Mouse (Mus musculus) midbrain, embryonic 11.5 days (tissue): ENCODE results near the gene Adap1. TPM values are rescaled to one million over a fixed set of nuclear protein-coding genes. Genes with fewer than 3 reads are reported as not detected.

Experiments used
- ATAC-seq: fragments of 200-750 bp; cut with Nextera tagmentation; 2 replicates; pipeline ENCODE4 v1.8.0; 2017; ENCODE audit warnings: moderate TSS enrichment, moderate library complexity; ENCODE audit not compliant: low FRiP score
- DNase-seq: peaks from one replicate; pipeline ENCODE4 v3.0.0; 2015; ENCODE audit warnings: low spot score; ENCODE audit errors: missing footprints
- H3K27ac ChIP-seq: fragments of 300-500 bp; sonication (generic); 2 replicates; pipeline ENCODE4 v1.5.1; 2014; ENCODE audit warnings: low read depth, low read length
- H3K27me3 ChIP-seq: fragments of 300-500 bp; sonication (generic); 2 replicates; pipeline ENCODE4 v1.6.1; 2014; ENCODE audit warnings: mild to moderate bottlenecking, low read length, moderate library complexity, mixed read lengths; ENCODE audit not compliant: control insufficient read depth, insufficient read depth
- H3K36me3 ChIP-seq: fragments of 300-500 bp; sonication (generic); 2 replicates; pipeline ENCODE4 v1.6.1; 2014; ENCODE audit warnings: mild to moderate bottlenecking, low read length, moderate library complexity, mixed read lengths; ENCODE audit not compliant: control insufficient read depth, insufficient read depth
- H3K4me1 ChIP-seq: fragments of 300-500 bp; sonication (generic); 2 replicates; pipeline ENCODE4 v1.6.1; 2014; ENCODE audit warnings: low read length; ENCODE audit not compliant: control insufficient read depth, insufficient read depth
- H3K4me2 ChIP-seq: fragments of 300-500 bp; sonication (generic); 2 replicates; pipeline ENCODE4 v1.6.1; 2014; ENCODE audit warnings: mild to moderate bottlenecking, moderate library complexity
- H3K4me3 ChIP-seq: fragments of 300-500 bp; sonication (generic); 2 replicates; pipeline ENCODE4 v1.5.1; 2014; ENCODE audit warnings: low read depth, low read length
- H3K9ac ChIP-seq: fragments of 300-500 bp; sonication (generic); 2 replicates; pipeline ENCODE4 v1.6.1; 2014; ENCODE audit warnings: low read length
- H3K9me3 ChIP-seq: fragments of 300-500 bp; sonication (generic); 2 replicates; pipeline ENCODE4 v1.6.1; 2016; ENCODE audit warnings: low read length; ENCODE audit not compliant: control insufficient read depth
- WGBS: fragments of 180-500 bp; shearing (Covaris S2); extraction: QIAGEN DNeasy Blood & Tissue Kit; methylation state at CpG from one replicate; pipeline ENCODE4 v1.1.7; 2014; 5-methylcytosine and 5-hydroxymethylcytosine counted together
- polyA plus RNA-seq: library from polyadenylated mRNA; unstranded; fragments of >200 nt; fragmentation: Nextera tagmentation; extraction: Ambion mirVana; gene quantifications from 2 replicates; pipeline ENCODE4 v1.2.1, GENCODE M21; 2014

The Adap1 gene
- 2.4 TPM in 2 replicates for polyA plus RNA-seq

DNA sequence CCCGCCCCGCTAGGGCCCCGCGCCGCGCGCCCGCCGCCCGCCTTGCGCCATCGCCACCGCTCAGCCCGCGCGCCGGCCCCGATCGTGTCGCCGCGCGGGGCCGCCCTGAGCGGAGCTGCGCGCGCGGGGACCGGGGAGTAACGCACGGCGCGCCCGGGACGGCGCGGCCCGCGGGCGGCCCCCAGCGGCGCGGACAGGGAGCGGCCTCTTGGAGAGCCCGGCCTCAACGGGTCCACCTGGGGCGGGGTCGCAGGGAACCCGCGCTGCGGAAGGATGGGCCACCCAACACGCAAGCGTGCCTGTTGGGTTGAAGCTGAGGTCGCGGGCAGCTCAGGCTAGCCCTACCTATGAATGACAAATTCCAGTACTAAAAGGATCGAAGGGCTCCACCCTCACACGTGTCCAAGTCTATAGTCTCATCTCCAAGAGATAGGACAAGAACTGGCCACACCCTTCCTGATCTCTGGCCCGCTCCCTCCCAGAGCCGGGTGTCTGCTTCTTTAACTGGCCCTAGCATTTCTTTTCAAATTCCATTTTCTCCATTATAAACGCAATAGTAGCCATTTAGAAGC lies at the start of gene Adap1:
Gene Adap1 (minus strand): TSS at position 228 of the 572 bp plus-strand sequence.
- DNase-seq (peak; percentile 92), ATAC-seq (peak; percentile 81)
- no peaks in the 10 kb centered on the region for H3K9me3 ChIP-seq
- H3K9ac ChIP-seq, result peak within 1 kb of the TSS; percentile 67
- H3K4me3 ChIP-seq, result peak within 1 kb of the TSS; percentile 61
- H3K27ac ChIP-seq, result no peak within 1 kb of the TSS
- peak within 1 kb of the TSS; percentile 93 for H3K4me2 ChIP-seq
- WGBS, result 4% methylated on average over 60 of the region's 61 CpGs
- H3K36me3 ChIP-seq, result no peaks in the 10 kb centered on the region
- H3K4me1 ChIP-seq, result 0 out of 2 replicates have a peak, but pooled peaks cover 2% of the 10 kb centered on the region
- H3K27me3 ChIP-seq, result peaks cover 32% of the 10 kb centered on the region

- WGBS, result 73% methylated on average over 2 of the region's 2 CpGs
- no peak overlapping the region for H3K9ac ChIP-seq
- H3K4me1 ChIP-seq, result peaks cover 6% of the 10 kb centered on the region
These were observed 49.4 kb upstream of the Adap1 start for GRCm38 (mm10) chr5:139374841-139375240.

DNA sequence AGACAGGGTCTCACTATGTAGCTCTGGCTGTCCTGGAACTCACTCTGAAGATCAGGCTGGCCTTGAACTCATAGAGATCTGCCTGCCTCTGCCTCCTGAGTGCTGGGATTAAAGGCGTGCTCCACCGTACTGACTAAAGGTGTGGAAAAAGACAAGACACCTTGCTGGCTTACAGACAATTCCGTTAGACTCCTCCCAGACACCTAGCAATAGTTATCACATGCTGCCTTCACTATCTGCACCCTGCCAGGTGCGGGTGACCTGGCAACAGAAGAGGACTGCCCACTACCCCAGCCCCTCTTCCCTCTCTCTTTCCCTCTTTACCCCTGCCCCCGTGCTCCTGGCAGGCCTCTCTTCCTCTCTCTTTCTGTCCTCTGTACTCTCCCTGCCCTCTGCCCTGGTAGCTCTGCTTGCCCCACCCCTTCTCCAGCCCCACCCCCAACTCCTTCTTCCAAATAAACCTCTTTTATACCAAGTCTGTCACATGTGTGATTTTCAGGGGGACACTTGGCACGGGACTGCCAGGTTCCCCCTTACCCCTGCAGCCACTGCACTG lies 48.5 kb upstream of the Adap1 start:
- peaks cover 6% of the 10 kb centered on the region for H3K4me1 ChIP-seq
- no peak overlapping the region for H3K4me3 ChIP-seq
- WGBS, result 85% methylated on average over 6 of the region's 6 CpGs
- DNase-seq (no peak), ATAC-seq (no peak)
- no peaks in the 10 kb centered on the region for H3K27me3 ChIP-seq
- no peak overlapping the region for H3K27ac ChIP-seq
- H3K9me3 ChIP-seq, result no peaks in the 10 kb centered on the region
- H3K9ac ChIP-seq, result no peak overlapping the region
- H3K36me3 ChIP-seq, result no peaks in the 10 kb centered on the region
- no peak overlapping the region for H3K4me2 ChIP-seq

More at GRCm38 (mm10) chr5:139374841-139375240, 49.4 kb upstream of the Adap1 start:
- no peak overlapping the region for H3K4me3 ChIP-seq
- no peaks in the 10 kb centered on the region for H3K27me3 ChIP-seq
- DNase-seq (no peak), ATAC-seq (no peak)
- no peaks in the 10 kb centered on the region for H3K36me3 ChIP-seq
- H3K9me3 ChIP-seq, result no peaks in the 10 kb centered on the region
- H3K27ac ChIP-seq, result no peak overlapping the region
- no peak overlapping the region for H3K4me2 ChIP-seq

DNA sequence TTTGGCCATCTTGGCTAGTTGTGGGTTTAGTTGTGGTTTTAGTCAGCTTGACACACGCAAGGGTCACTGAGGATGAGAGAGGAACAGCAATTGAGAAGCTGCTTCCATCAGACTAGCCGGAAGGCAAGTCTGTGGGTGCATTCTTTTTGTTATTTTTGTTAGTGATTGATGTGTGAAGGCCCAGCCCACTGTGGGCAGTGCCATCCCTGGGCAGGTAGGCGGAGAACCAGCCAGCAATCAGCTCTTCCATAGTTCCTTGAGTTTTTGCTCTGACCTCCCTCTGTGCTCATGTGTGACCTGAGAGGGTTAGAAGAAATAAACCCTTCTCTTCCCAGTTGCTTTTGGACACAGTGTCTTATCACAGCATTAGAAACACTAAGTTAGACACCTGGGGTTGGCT lies 47.7 kb upstream of the Adap1 start:
- H3K36me3 ChIP-seq, result no peaks in the 10 kb centered on the region
- WGBS, result 80% methylated on average over 3 of the region's 3 CpGs
- H3K4me1 ChIP-seq, result peaks cover 6% of the 10 kb centered on the region; the same call in 1 of the 2 replicates
- DNase-seq, result no peak
- H3K4me2 ChIP-seq, result no peak overlapping the region
- no peaks in the 10 kb centered on the region for H3K9me3 ChIP-seq
- no peak overlapping the region for H3K9ac ChIP-seq
- no peaks in the 10 kb centered on the region for H3K27me3 ChIP-seq
- ATAC-seq, result no peak
- H3K4me3 ChIP-seq, result no peak overlapping the region
- H3K27ac ChIP-seq, result no peak overlapping the region

DNA sequence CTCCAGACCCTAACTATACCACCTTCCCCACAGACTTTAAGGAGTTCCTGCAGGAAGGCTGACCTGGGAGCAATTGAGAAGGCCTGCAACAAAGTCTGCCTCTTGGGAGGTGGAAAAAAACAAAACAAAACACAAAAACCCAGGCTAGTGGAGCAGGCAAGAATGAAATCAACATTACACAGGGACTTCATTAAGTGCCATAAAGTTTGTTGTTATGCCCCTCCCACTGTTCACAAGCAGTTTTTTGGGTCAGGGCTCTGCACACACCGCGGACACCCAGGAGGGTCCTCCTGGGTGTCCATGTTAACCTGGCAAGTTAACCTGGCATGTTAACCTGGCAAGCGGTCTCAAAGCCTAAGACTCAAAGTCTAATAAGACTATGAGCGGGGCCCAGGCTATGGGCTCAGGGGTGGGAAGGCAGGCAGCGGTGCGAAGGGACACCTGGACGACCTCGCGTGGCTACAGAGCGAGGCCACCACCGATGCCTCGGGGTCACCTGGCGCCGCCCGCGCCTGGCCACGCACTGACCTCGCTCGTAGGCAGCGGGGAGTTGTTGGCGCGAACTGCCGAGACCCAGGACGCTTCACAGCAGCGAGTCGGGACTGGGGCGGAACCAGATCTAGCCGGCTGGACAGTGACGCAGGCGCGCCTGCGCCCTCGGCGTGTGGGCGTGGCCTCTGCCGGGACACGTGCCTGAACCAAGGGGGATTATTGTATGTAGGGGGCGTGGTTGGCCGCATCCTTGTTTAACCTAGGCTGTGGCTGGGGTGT lies 46.4 kb upstream of the Adap1 start:
- Histone ChIP-seq H3K4me3 (peak overlapping the region; percentile 53), H3K9ac (peak overlapping the region; percentile 75), H3K36me3 (no peaks in the 10 kb centered on the region), H3K27me3 (no peaks in the 10 kb centered on the region), H3K4me1 (peaks cover 6% of the 10 kb centered on the region; the same call in 1 of the 2 replicates), H3K4me2 (peak overlapping the region; percentile 62), H3K27ac (no peak overlapping the region), H3K9me3 (no peaks in the 10 kb centered on the region)
- whole genome bisulfite sequencing, result 2% methylated on average over 39 of the region's 39 CpGs
- ATAC-seq (peak; percentile 95), DNase-seq (peak; percentile 99)

- Histone ChIP-seq H3K4me2 (peak overlapping the region; percentile 62), H3K36me3 (no peaks in the 10 kb centered on the region), H3K4me1 (peaks cover 6% of the 10 kb centered on the region; the same call in 1 of the 2 replicates), H3K27ac (no peak overlapping the region), H3K4me3 (no peak overlapping the region), H3K9ac (peak overlapping the region; percentile 75), H3K27me3 (no peaks in the 10 kb centered on the region), H3K9me3 (no peaks in the 10 kb centered on the region)
- DNase-seq (no peak), ATAC-seq (no peak)
- 56% methylated on average over 5 of the region's 5 CpGs for WGBS
These were observed 45.7 kb upstream of the Adap1 start for GRCm38 (mm10) chr5:139371118-139371517.

DNA sequence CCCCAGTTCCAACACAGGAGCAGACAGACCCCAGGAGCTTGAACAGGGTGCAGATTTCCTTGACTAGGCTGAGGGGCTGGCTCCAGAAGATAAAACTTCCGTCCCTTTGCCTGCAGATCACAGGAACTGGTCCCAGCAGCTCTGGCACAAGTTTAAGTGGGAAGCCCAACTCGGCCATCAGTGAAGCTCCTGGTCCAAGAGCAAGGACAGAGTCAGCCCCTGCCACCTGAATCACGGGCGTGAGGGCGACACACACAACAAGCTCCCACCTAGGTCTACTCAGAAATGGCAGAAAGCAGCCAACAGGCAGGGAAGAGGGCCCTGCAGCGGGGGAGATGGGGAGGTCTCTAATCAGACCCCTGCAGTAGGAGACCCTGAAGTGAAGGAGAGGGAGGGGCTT lies 44.9 kb upstream of the Adap1 start:
- ATAC-seq (no peak), DNase-seq (no peak)
- Histone ChIP-seq H3K9ac (no peak overlapping the region), H3K36me3 (no peaks in the 10 kb centered on the region), H3K4me2 (no peak overlapping the region), H3K4me1 (peaks cover 6% of the 10 kb centered on the region; the same call in 1 of the 2 replicates), H3K9me3 (no peaks in the 10 kb centered on the region), H3K27me3 (no peaks in the 10 kb centered on the region), H3K4me3 (no peak overlapping the region), H3K27ac (no peak overlapping the region)
- WGBS, result 79% methylated on average over 6 of the region's 6 CpGs

GRCm38 (mm10) chr5:139368638-139369320 lies 43.4 kb upstream of the Adap1 start:
- H3K4me3 ChIP-seq, result no peak overlapping the region
- H3K9me3 ChIP-seq, result no peaks in the 10 kb centered on the region
- no peaks in the 10 kb centered on the region for H3K36me3 ChIP-seq
- ATAC-seq (no peak), DNase-seq (no peak)
- peaks cover 9% of the 10 kb centered on the region for H3K4me1 ChIP-seq
- H3K27me3 ChIP-seq, result no peaks in the 10 kb centered on the region
- no peak overlapping the region for H3K4me2 ChIP-seq
- H3K9ac ChIP-seq, result no peak overlapping the region
- no peak overlapping the region for H3K27ac ChIP-seq
- WGBS, result 82% methylated on average over 11 of the region's 11 CpGs
